Mouse (Mus musculus) intestine, embryonic 15.5 days (tissue): ENCODE data around the gene Sbno1. TPM values are rescaled to one million over a fixed set of nuclear protein-coding genes. Genes with fewer than 3 reads are reported as not detected.

Experiments
- ATAC-seq: fragments of 200-750 bp; cut with Nextera tagmentation; 2 replicates; pipeline ENCODE4 v1.8.0; 2017; ENCODE audit warnings: moderate TSS enrichment, moderate library complexity
- H3K27ac ChIP-seq: fragments of 300-500 bp; sonication (generic); 2 replicates; pipeline ENCODE4 v1.5.1; 2015; ENCODE audit warnings: mild to moderate bottlenecking, inconsistent platforms
- H3K27me3 ChIP-seq: fragments of 300-500 bp; sonication (generic); replicated peaks from 2 replicates; pipeline ENCODE4 v1.6.1; 2015; ENCODE audit warnings: inconsistent platforms
- H3K36me3 ChIP-seq: fragments of 300-500 bp; sonication (generic); 2 replicates; pipeline ENCODE4 v1.6.1; 2015; ENCODE audit warnings: inconsistent platforms
- H3K4me1 ChIP-seq: fragments of 300-500 bp; sonication (generic); replicated peaks from 2 replicates; pipeline ENCODE4 v1.6.1; 2015; ENCODE audit warnings: inconsistent platforms
- H3K4me2 ChIP-seq: fragments of 300-500 bp; sonication (generic); replicated peaks from 2 replicates; pipeline ENCODE4 v1.6.1; 2015; ENCODE audit warnings: mild to moderate bottlenecking, inconsistent platforms
- H3K4me3 ChIP-seq: fragments of 300-500 bp; sonication (generic); replicated peaks from 2 replicates; pipeline ENCODE4 v1.5.1; 2015; ENCODE audit warnings: inconsistent platforms
- H3K9ac ChIP-seq: fragments of 300-500 bp; sonication (generic); 2 replicates; pipeline ENCODE4 v1.6.1; 2015; ENCODE audit warnings: inconsistent platforms
- H3K9me3 ChIP-seq: fragments of 300-500 bp; sonication (generic); 2 replicates; pipeline ENCODE4 v1.6.1; 2016; ENCODE audit warnings: inconsistent platforms
- WGBS: fragments of 180-500 bp; shearing (Covaris S2); methylation state at CpG from one replicate; pipeline ENCODE4 v1.1.7; 2015; 5-methylcytosine and 5-hydroxymethylcytosine counted together
- polyA plus RNA-seq: library from polyadenylated mRNA; unstranded; fragments of >200 nt; fragmentation: Nextera tagmentation; extraction: Ambion mirVana; gene quantifications from 2 replicates; pipeline ENCODE4 v1.2.1, GENCODE M21; 2015

The Sbno1 gene
- polyA plus RNA-seq, 1 experiment from 2014 or later: 90.3 TPM

- under 1% methylated on average over 34 of the region's 34 CpGs for WGBS
- H3K27me3 ChIP-seq: no peaks in the 10 kb centered on the region
- peak; percentile 99 for ATAC-seq
- no peaks in the 10 kb centered on the region for H3K9me3 ChIP-seq
- peak within 1 kb of the TSS; percentile 68 for H3K9ac ChIP-seq
- H3K4me2 ChIP-seq: peak within 1 kb of the TSS; percentile 95
- H3K36me3 ChIP-seq: no peaks in the 10 kb centered on the region
- H3K4me1 ChIP-seq: peaks cover 3% of the 10 kb centered on the region
- H3K27ac ChIP-seq: peak within 1 kb of the TSS; percentile 87
- peak within 1 kb of the TSS; percentile 61 for H3K4me3 ChIP-seq
These were observed 13.8 kb upstream of the Sbno1 start, which contains the start of gene Kmt5a for GRCm38 (mm10) chr5:124439447-124440093. Gene Kmt5a, plus strand, starts transcription at chr5:124439930.

GRCm38 (mm10) chr5:124438746-124439145 lies 12.9 kb upstream of the Sbno1 start:
- Histone ChIP-seq H3K4me1 (no peaks in the 10 kb centered on the region; the same call in 1 of the 2 replicates), H3K4me3 (no peak overlapping the region), H3K9ac (no peak overlapping the region), H3K27ac (0 out of 2 replicates have a peak overlapping the region, but pooled peaks have one; percentile 41), H3K36me3 (no peaks in the 10 kb centered on the region), H3K27me3 (no peaks in the 10 kb centered on the region), H3K4me2 (peak overlapping the region; percentile 95), H3K9me3 (no peaks in the 10 kb centered on the region)
- WGBS: 56% methylated on average over 5 of the region's 5 CpGs
- ATAC-seq: no peak

GRCm38 (mm10) chr5:124438229-124438628 lies 12.4 kb upstream of the Sbno1 start:
- no peak overlapping the region for H3K4me3 ChIP-seq
- no peak overlapping the region for H3K4me2 ChIP-seq
- no peaks in the 10 kb centered on the region for H3K36me3 ChIP-seq
- peak overlapping the region; percentile 17; the same call in 1 of the 2 replicates for H3K27ac ChIP-seq
- no peak overlapping the region for H3K9ac ChIP-seq
- H3K9me3 ChIP-seq: no peaks in the 10 kb centered on the region
- WGBS: 86% methylated on average over 5 of the region's 5 CpGs
- no peak for ATAC-seq
- H3K27me3 ChIP-seq: no peaks in the 10 kb centered on the region
- no peaks in the 10 kb centered on the region; the same call in 1 of the 2 replicates for H3K4me1 ChIP-seq

- Histone ChIP-seq H3K9me3 (no peaks in the 10 kb centered on the region), H3K4me1 (no peaks in the 10 kb centered on the region), H3K9ac (no peak overlapping the region), H3K36me3 (no peaks in the 10 kb centered on the region), H3K27me3 (no peaks in the 10 kb centered on the region), H3K4me2 (no peak overlapping the region), H3K4me3 (no peak overlapping the region), H3K27ac (no peak overlapping the region)
- WGBS: 78% methylated on average over 2 of the region's 2 CpGs
- peak; percentile 35; the same call in 1 of the 2 replicates for ATAC-seq
These were observed 7.2 kb upstream of the Sbno1 start for GRCm38 (mm10) chr5:124433048-124433447.

- H3K27ac ChIP-seq: no peak overlapping the region
- no peak overlapping the region for H3K9ac ChIP-seq
- H3K4me2 ChIP-seq: no peak overlapping the region
- no peaks in the 10 kb centered on the region for H3K36me3 ChIP-seq
- H3K4me3 ChIP-seq: no peak overlapping the region
- no peaks in the 10 kb centered on the region for H3K27me3 ChIP-seq
- H3K9me3 ChIP-seq: no peaks in the 10 kb centered on the region
- no peaks in the 10 kb centered on the region for H3K4me1 ChIP-seq
- ATAC-seq: peak; percentile 68
These were observed 6.7 kb upstream of the Sbno1 start for GRCm38 (mm10) chr5:124432398-124433012.

GRCm38 (mm10) chr5:124426475-124427071 lies 772 bp upstream of the Sbno1 start:
- H3K4me2 ChIP-seq: peak overlapping the region; percentile 54
- peak overlapping the region; percentile 3; the same call in 1 of the 2 replicates for H3K9ac ChIP-seq
- H3K4me1 ChIP-seq: peaks cover 5% of the 10 kb centered on the region; the same call in 1 of the 2 replicates
- H3K27me3 ChIP-seq: no peaks in the 10 kb centered on the region
- 76% methylated on average over 10 of the region's 10 CpGs for WGBS
- ATAC-seq: no peak
- no peaks in the 10 kb centered on the region for H3K9me3 ChIP-seq
- peak overlapping the region; percentile 88; the same call in 1 of the 2 replicates for H3K27ac ChIP-seq
- H3K36me3 ChIP-seq: no peaks in the 10 kb centered on the region
- peak overlapping the region; percentile 78; the same call in 1 of the 2 replicates for H3K4me3 ChIP-seq

- Histone ChIP-seq H3K27ac (peak overlapping the region; percentile 69), H3K27me3 (no peaks in the 10 kb centered on the region), H3K4me1 (peaks cover 5% of the 10 kb centered on the region; the same call in 1 of the 2 replicates), H3K4me2 (peak overlapping the region; percentile 67), H3K36me3 (no peaks in the 10 kb centered on the region), H3K4me3 (peak overlapping the region; percentile 78), H3K9ac (peak overlapping the region; percentile 82), H3K9me3 (no peaks in the 10 kb centered on the region)
- under 1% methylated on average over 63 of the region's 63 CpGs for WGBS
- ATAC-seq: peak; percentile 65
These were observed 934 bp downstream of the Sbno1 start for GRCm38 (mm10) chr5:124424723-124425411.

- Histone ChIP-seq H3K27me3 (no peaks in the 10 kb centered on the region), H3K9me3 (no peaks in the 10 kb centered on the region), H3K4me1 (peaks cover 5% of the 10 kb centered on the region; the same call in 1 of the 2 replicates), H3K27ac (no peak overlapping the region), H3K9ac (peak overlapping the region; percentile 82), H3K4me2 (peak overlapping the region; percentile 67), H3K4me3 (peak overlapping the region; percentile 78), H3K36me3 (no peaks in the 10 kb centered on the region)
- 2% methylated on average over 14 of the region's 14 CpGs for WGBS
- ATAC-seq: no peak
These were observed 1.5 kb downstream of the Sbno1 start for GRCm38 (mm10) chr5:124424200-124424722.

GRCm38 (mm10) chr5:124421786-124422185 lies 4.0 kb downstream of the Sbno1 start:
- Histone ChIP-seq H3K4me1 (peaks cover 5% of the 10 kb centered on the region; the same call in 1 of the 2 replicates), H3K4me3 (no peak overlapping the region), H3K4me2 (no peak overlapping the region), H3K9ac (no peak overlapping the region), H3K9me3 (no peaks in the 10 kb centered on the region), H3K27ac (no peak overlapping the region), H3K27me3 (no peaks in the 10 kb centered on the region), H3K36me3 (0 out of 2 replicates have a peak, but pooled peaks cover 2% of the 10 kb centered on the region)
- ATAC-seq: no peak
- WGBS: 73% methylated on average over 2 of the region's 2 CpGs

- no peak overlapping the region for H3K4me2 ChIP-seq
- no peak for ATAC-seq
- H3K9me3 ChIP-seq: no peaks in the 10 kb centered on the region
- H3K27ac ChIP-seq: no peak overlapping the region
- H3K9ac ChIP-seq: no peak overlapping the region
- H3K4me1 ChIP-seq: no peaks in the 10 kb centered on the region; the same call in 1 of the 2 replicates
- H3K4me3 ChIP-seq: no peak overlapping the region
- H3K27me3 ChIP-seq: no peaks in the 10 kb centered on the region
- WGBS: 92% methylated on average over 2 of the region's 2 CpGs
- 0 out of 2 replicates have a peak, but pooled peaks cover 2% of the 10 kb centered on the region for H3K36me3 ChIP-seq
These were observed 6.9 kb downstream of the Sbno1 start for GRCm38 (mm10) chr5:124418903-124419302.

- ATAC-seq: no peak
- no peaks in the 10 kb centered on the region for H3K9me3 ChIP-seq
- no peaks in the 10 kb centered on the region for H3K27me3 ChIP-seq
- no peak overlapping the region for H3K9ac ChIP-seq
- no peaks in the 10 kb centered on the region for H3K4me1 ChIP-seq
- H3K4me2 ChIP-seq: no peak overlapping the region
- no peak overlapping the region for H3K4me3 ChIP-seq
- no peak overlapping the region for H3K27ac ChIP-seq
- H3K36me3 ChIP-seq: peaks cover 35% of the 10 kb centered on the region
- WGBS: 89% methylated on average over 5 of the region's 5 CpGs
These were observed 13.6 kb downstream of the Sbno1 start for GRCm38 (mm10) chr5:124412163-124412562.
